Mouse (Mus musculus) myocyte (in vitro differentiated cells): ENCODE results near the gene Ets1. TPM values are rescaled to one million over a fixed set of nuclear protein-coding genes. Genes with fewer than 3 reads are reported as not detected.

Experiments used
- H3K27me3 ChIP-seq: one replicate; pipeline ENCODE4 v1.6.1; 2011; ENCODE audit not compliant: control insufficient read depth, insufficient read depth, insufficient read length
- H3K36me3 ChIP-seq: one replicate; pipeline ENCODE4 v1.6.1; 2011; ENCODE audit not compliant: control insufficient read depth, insufficient read depth
- H3K4me2 ChIP-seq: one replicate; pipeline ENCODE4 v1.6.1; 2011; ENCODE audit warnings: low read depth, control low read depth
- H3K4me3 ChIP-seq: one replicate; pipeline ENCODE4 v1.5.1; 2011; ENCODE audit warnings: mild to moderate bottlenecking, control low read depth, moderate library complexity
- H3K79me2 ChIP-seq: one replicate; pipeline ENCODE4 v1.6.1; 2011; ENCODE audit not compliant: control insufficient read depth, insufficient read depth
- H3ac ChIP-seq: one replicate; pipeline ENCODE4 v1.6.1; 2011; ENCODE audit not compliant: control insufficient read depth, insufficient read length
- CEBPB ChIP-seq: IDR thresholded peaks from 2 replicates; pipeline ENCODE4 v1.6.1; 2011; ENCODE audit warnings: mild to moderate bottlenecking, moderate library complexity; ENCODE audit not compliant: poor library complexity, insufficient read depth, severe bottlenecking
- E2F4 ChIP-seq: IDR thresholded peaks from one replicate; pipeline ENCODE4 v1.6.1; 2011; ENCODE audit warnings: mild to moderate bottlenecking, control low read depth, moderate library complexity; ENCODE audit not compliant: insufficient read depth
- MAX ChIP-seq: IDR thresholded peaks from one replicate; pipeline ENCODE4 v1.6.1; 2011; ENCODE audit warnings: low read depth, mild to moderate bottlenecking, control low read depth
- MYOD1 ChIP-seq, 3 experiments: IDR thresholded peaks; one replicate each; pipeline ENCODE4 v1.6.1; 2011; ENCODE audit warnings: control low read depth in 2 of 3, low read depth in 2 of 3, mild to moderate bottlenecking in 2 of 3, moderate library complexity in 1 of 3; ENCODE audit not compliant: insufficient read length in 2 of 3, control insufficient read depth in 1 of 3
- MYOG ChIP-seq, 3 experiments: IDR thresholded peaks; one replicate each; pipeline ENCODE4 v1.6.1; 2011; ENCODE audit warnings: control low read depth in 2 of 3, low read depth in 2 of 3, mild to moderate bottlenecking in 2 of 3; ENCODE audit not compliant: insufficient read length in 2 of 3, control insufficient read depth in 1 of 3, insufficient read depth in 1 of 3
- POLR2A ChIP-seq: IDR thresholded peaks from one replicate; pipeline ENCODE4 v1.6.1; 2011; ENCODE audit warnings: low read depth, mild to moderate bottlenecking, control low read depth, moderate library complexity; ENCODE audit not compliant: insufficient read length
- POLR2AphosphoS2 ChIP-seq: IDR thresholded peaks from one replicate; pipeline ENCODE4 v1.6.1; 2011; ENCODE audit warnings: low read depth, control low read depth; ENCODE audit not compliant: insufficient read length
- REST ChIP-seq: IDR thresholded peaks from one replicate; pipeline ENCODE4 v1.6.1; 2011; ENCODE audit warnings: mild to moderate bottlenecking, control low read depth, moderate library complexity; ENCODE audit not compliant: insufficient read depth, insufficient read length
- SRF ChIP-seq: IDR thresholded peaks from one replicate; pipeline ENCODE4 v1.6.1; 2011; ENCODE audit warnings: low read depth; ENCODE audit not compliant: control insufficient read depth, insufficient read length
- TCF12 ChIP-seq: IDR thresholded peaks from one replicate; pipeline ENCODE4 v1.6.1; 2011; ENCODE audit warnings: mild to moderate bottlenecking, control low read depth; ENCODE audit not compliant: poor library complexity, insufficient read depth, severe bottlenecking
- TCF3 ChIP-seq: IDR thresholded peaks from one replicate; pipeline ENCODE4 v1.6.1; 2011; ENCODE audit warnings: low read depth, control low read depth; ENCODE audit not compliant: insufficient read length
- USF1 ChIP-seq: IDR thresholded peaks from one replicate; pipeline ENCODE4 v1.6.1; 2011; ENCODE audit warnings: low read depth, mild to moderate bottlenecking, control low read depth, moderate library complexity
- polyA plus RNA-seq: library from polyadenylated mRNA; unstranded; fragments of >200 nt; fragmentation: generic; extraction: Trizol; gene quantifications from one replicate; pipeline ENCODE4 v1.2.1, GENCODE M21; 2012; ENCODE audit warnings: missing spikeins

The Ets1 gene
- polyA plus RNA-seq, 1 experiment: 5.4 TPM

DNA sequence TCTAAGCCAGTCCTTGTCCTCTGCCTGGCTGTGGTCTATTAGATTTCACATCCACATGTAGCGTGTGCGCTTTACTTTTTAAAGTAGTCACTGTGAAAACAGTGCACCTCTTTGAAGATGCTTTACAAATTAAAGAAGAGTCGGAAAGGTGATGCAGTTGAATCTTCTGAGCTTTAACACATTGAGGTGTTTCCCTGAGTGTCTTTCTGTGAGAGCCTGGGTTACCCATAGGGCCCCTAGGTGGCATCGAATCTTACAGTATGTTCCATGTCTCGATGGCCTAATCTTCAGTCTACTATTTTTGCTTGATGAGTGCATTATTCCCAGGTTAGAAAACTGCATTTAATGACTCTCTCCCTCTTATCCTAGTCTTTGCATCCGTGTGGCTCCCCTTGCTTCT lies 41.6 kb downstream of the Ets1 start:
- TF ChIP-seq MYOG (IDR thresholded peaks at IDR 0.05; ENCODE audit: control insufficient read depth in 1 of 3, insufficient read depth in 1 of 3, insufficient read length in 2 of 3, low read depth in 2 of 3): no peak
- no peak for TF ChIP-seq MYOD1 (IDR thresholded peaks at IDR 0.05; ENCODE audit: control insufficient read depth in 1 of 3, insufficient read length in 2 of 3, low read depth in 2 of 3)
- TF ChIP-seq E2F4: no peak
- Histone ChIP-seq H3K4me2 (no peak overlapping the region), H3K4me3 (no peak overlapping the region), H3K36me3 (no peaks in the 10 kb centered on the region), H3ac (no peak overlapping the region), H3K79me2 (no peaks in the 10 kb centered on the region), H3K27me3 (no peaks in the 10 kb centered on the region)

DNA sequence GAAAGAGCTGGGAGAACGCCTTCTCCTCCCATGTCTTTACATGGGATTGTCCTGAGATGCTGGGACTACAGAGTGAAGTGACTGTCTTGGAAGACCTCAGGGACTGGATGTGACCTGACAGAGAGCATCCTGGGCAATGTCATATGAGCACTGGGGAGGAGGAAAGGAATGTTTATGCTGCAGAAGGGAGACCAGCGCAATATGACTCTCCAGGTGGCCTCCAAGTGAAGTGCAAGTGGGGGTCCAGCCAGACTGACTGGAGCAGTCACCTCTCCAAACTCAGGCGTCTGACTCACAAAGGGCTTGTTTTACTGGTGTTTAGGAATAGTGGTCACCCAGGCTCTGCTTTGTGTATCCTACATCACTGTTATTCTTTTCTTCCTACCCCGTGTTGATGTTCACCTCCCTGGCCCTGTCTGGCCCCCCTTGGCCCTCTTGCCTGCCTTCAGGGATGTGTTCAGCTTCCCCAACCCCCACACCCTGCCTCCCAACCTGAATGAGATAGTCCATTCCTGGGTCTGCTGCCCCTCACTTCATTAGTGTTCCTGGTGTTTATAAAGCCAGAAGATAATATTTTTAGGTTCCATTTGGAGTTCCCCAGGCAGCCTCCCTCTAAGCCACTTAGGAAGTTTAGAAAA lies 42.2 kb downstream of the Ets1 start:
- H3K27me3 ChIP-seq: no peaks in the 10 kb centered on the region
- TF ChIP-seq SRF: no peak
- TF ChIP-seq POLR2AphosphoS2: no peak
- no peak for TF ChIP-seq MYOD1 (IDR thresholded peaks at IDR 0.05; ENCODE audit: control insufficient read depth in 1 of 3, insufficient read length in 2 of 3, low read depth in 2 of 3)
- no peak for TF ChIP-seq POLR2A
- TF ChIP-seq E2F4: no peak
- no peaks in the 10 kb centered on the region for H3K79me2 ChIP-seq
- H3ac ChIP-seq: no peak overlapping the region
- no peak overlapping the region for H3K4me3 ChIP-seq
- H3K36me3 ChIP-seq: no peaks in the 10 kb centered on the region
- no peak overlapping the region for H3K4me2 ChIP-seq

DNA sequence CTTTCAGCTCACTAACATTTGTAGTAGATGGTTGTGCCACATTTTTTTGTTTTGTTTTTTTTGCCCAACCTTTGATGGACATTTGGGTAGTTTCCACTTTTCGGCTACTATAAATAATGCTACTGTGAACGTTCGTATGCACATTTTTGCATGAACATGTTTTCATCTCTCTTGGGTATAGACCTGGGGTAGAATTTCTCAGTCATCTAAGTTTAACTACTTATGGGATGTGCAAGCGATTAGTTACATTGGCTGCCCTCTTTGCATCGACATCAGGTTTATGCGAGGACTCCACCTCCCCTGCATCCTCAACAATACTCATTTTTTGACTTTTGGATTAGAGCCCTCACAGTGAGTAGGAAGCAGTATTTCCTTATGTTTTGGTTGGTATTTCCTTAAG lies 43.5 kb downstream of the Ets1 start:
- Histone ChIP-seq H3K27me3 (no peaks in the 10 kb centered on the region), H3K4me3 (no peak overlapping the region), H3ac (no peak overlapping the region), H3K79me2 (no peaks in the 10 kb centered on the region), H3K4me2 (no peak overlapping the region), H3K36me3 (no peaks in the 10 kb centered on the region)
- no peak for TF ChIP-seq SRF
- no peak for TF ChIP-seq POLR2A
- no peak for TF ChIP-seq POLR2AphosphoS2
- TF ChIP-seq MAX: no peak
- TF ChIP-seq MYOG (IDR thresholded peaks at IDR 0.05; ENCODE audit: control insufficient read depth in 1 of 3, insufficient read depth in 1 of 3, insufficient read length in 2 of 3, low read depth in 2 of 3): no peak
- no peak for TF ChIP-seq USF1
- TF ChIP-seq CEBPB: no peak
- TF ChIP-seq TCF12: no peak
- TF ChIP-seq E2F4: no peak
- TF ChIP-seq TCF3: no peak
- TF ChIP-seq REST: no peak

DNA sequence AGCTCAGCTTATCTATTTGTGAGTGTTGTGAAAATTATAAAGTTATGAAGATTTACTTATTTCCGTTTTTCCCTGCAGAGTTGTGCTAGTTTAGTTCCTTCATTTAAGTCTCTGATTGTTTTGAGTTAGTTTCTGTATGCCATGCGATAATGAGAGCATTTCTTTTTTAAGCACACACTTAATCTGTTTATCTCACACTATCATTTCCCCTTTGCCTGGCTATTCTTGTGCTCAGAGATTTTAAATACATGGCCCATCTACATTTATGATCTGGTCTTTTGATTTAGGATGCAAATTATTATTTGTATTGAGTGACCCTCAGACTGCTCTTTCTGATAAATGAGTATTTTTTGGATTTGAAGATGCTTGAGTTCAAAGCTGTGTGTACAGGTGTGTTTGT lies 44.2 kb downstream of the Ets1 start:
- Histone ChIP-seq H3K27me3 (no peaks in the 10 kb centered on the region), H3K4me2 (no peak overlapping the region), H3ac (no peak overlapping the region), H3K4me3 (no peak overlapping the region), H3K79me2 (no peaks in the 10 kb centered on the region), H3K36me3 (no peaks in the 10 kb centered on the region)
- TF ChIP-seq USF1 (no peak), E2F4 (no peak), SRF (no peak), TCF12 (no peak), MYOD1 (IDR thresholded peaks at IDR 0.05; ENCODE audit: control insufficient read depth in 1 of 3, insufficient read length in 2 of 3, low read depth in 2 of 3) (no peak), POLR2AphosphoS2 (no peak), TCF3 (no peak), MYOG (IDR thresholded peaks at IDR 0.05; ENCODE audit: control insufficient read depth in 1 of 3, insufficient read depth in 1 of 3, insufficient read length in 2 of 3, low read depth in 2 of 3) (no peak), MAX (no peak)

DNA sequence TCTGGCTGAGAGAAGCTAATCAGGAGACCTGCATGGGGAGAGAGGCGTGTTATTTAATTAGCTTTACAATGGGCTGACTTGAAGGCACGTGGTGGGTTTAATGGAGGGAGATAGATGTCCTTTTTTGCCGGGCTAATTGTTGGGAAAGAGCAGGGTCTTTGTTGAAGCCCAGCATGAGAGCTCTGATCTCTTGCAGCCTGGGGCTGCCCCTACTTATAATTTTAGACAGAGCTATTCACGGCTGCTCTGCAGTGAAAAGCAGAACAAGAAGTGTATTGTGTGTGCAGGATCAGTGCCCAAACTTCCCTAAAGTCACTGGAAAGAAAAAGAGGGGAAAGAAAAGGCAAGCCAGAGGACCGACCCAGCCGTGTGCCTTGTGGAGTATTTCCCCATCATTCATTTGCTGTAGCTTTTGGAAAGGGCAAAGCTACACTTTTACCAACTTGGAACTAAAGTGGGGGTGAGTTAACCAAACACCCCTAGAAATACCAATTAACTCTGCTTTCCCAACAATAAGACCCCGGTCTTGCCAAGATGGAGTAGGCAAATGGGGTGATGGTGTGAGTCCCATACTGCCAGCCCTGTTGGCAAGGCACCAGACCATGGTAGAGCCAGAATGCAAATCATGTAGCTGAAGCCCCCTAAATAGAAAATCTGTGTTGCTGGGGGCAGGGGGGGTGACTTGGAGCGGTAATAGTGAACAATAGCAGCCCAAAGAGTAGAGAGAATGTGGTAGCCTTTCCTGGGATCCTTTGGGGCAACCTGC lies 50.0 kb downstream of the Ets1 start:
- no peak overlapping the region for H3K4me3 ChIP-seq
- H3ac ChIP-seq: no peak overlapping the region
- no peak overlapping the region for H3K4me2 ChIP-seq
- no peak for TF ChIP-seq POLR2A
- TF ChIP-seq POLR2AphosphoS2: no peak
- TF ChIP-seq CEBPB: no peak
- TF ChIP-seq USF1: no peak
- TF ChIP-seq MAX: no peak
- no peak for TF ChIP-seq TCF3
- TF ChIP-seq REST: no peak
- TF ChIP-seq SRF: no peak
- TF ChIP-seq TCF12: no peak
- TF ChIP-seq MYOD1 (IDR thresholded peaks at IDR 0.05; ENCODE audit: control insufficient read depth in 1 of 3, insufficient read length in 2 of 3, low read depth in 2 of 3): no peak
- no peak for TF ChIP-seq MYOG (IDR thresholded peaks at IDR 0.05; ENCODE audit: control insufficient read depth in 1 of 3, insufficient read depth in 1 of 3, insufficient read length in 2 of 3, low read depth in 2 of 3)
- TF ChIP-seq E2F4: no peak
- no peaks in the 10 kb centered on the region for H3K27me3 ChIP-seq
- no peaks in the 10 kb centered on the region for H3K36me3 ChIP-seq
- H3K79me2 ChIP-seq: no peaks in the 10 kb centered on the region
